Mouse (Mus musculus) stomach, adult 2 months (tissue): ENCODE data around the gene Rhox13. TPM values are rescaled to one million over a fixed set of nuclear protein-coding genes. Genes with fewer than 3 reads are reported as not detected.

Experiments used
- polyA plus RNA-seq: library from polyadenylated mRNA; depleted of rRNA; stranded (reverse); fragments of >200 nt; gene quantifications from 2 replicates; pipeline ENCODE4 v1.2.3, GENCODE M21; 2012; rRNA removed

Gene Rhox13
- polyA plus RNA-seq: not detected in 2 replicates

DNA sequence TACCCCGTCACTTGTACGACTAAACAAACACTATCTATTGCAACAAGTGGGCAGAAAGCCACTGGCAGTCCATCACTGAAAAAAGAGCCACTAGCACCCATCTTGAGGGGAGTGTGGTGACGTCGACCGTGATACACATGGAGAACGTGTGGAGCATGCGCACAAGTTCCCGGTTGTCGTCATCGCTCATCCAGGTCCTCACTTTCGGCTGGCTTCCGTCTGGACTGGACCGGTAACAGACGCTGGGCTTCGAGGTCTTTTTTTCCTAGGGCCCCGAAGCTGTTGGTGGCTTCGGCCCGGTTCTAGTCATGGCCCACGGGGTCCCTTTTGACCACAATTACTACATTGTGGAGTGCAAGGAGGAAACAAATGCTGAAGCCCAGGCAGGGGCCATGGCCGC lies at the start of gene Rhox13:
Gene Rhox13 (plus strand): TSS at position 238 of the 400 bp plus-strand sequence.

DNA sequence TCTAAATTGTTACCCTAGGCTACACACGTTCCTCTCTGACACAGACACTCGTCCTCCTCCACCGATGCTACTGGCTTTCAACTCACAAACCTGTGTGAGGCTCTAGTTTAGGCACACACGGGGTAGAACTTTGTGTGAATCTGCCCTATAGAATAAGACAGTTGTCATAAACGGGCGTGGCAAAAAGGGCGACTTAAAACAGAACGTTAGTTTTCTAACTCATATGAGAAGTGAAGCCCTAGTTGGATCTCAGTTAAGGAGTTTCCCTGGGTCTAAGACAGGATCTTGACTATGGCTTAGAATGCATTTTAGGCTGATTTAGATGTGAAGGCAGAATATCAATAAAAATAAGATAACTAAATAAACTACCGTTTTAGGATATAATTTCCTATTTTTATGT lies 36.0 kb upstream of the Rhox13 start, which contains the start of gene Rhox11:
Gene Rhox11 (minus strand): TSS at position 101 of the 400 bp plus-strand sequence.

GRCm38 (mm10) chrX:38110807-38111206 lies 10.2 kb upstream of the Rhox13 start, which contains the start of gene Rhox12:
Gene Rhox12 (minus strand): TSS chrX:38110907.

Other genes starting within 250 kb of the Rhox13 start
- gene Rhox8, start 242.3 kb upstream of the Rhox13 start, polyA plus RNA-seq: not detected in 2 replicates
- gene Rhox7b, start 224.0 kb upstream of the Rhox13 start, polyA plus RNA-seq: not detected in 2 replicates
- not detected in 2 replicates for gene Rhox9, start 219.4 kb upstream of the Rhox13 start, polyA plus RNA-seq
- gene Btg1-ps1, start 102.4 kb upstream of the Rhox13 start, polyA plus RNA-seq: not detected in 2 replicates
- not detected in 2 replicates for gene Btg1-ps2, start 78.1 kb upstream of the Rhox13 start, polyA plus RNA-seq
- not detected in 2 replicates for gene Rhox10, start 54.7 kb upstream of the Rhox13 start, polyA plus RNA-seq
- not detected in 2 replicates for gene Rhox11, start 36.1 kb upstream of the Rhox13 start, polyA plus RNA-seq
- not detected in 2 replicates for gene Rhox12, start 10.3 kb upstream of the Rhox13 start, polyA plus RNA-seq
- gene Zbtb33, start 68.6 kb downstream of the Rhox13 start, polyA plus RNA-seq: 0.19 and 0.35 TPM in 2 replicates
- 0.18 and 0.30 TPM in 2 replicates for gene Tmem255a, start 131.2 kb downstream of the Rhox13 start, polyA plus RNA-seq
- gene Atp1b4, start 195.0 kb downstream of the Rhox13 start, polyA plus RNA-seq: not detected in 2 replicates